Mouse (Mus musculus) testis, postnatal 10 days (tissue): ENCODE data around the gene Cdrt4.

Source experiments
- DNase-seq: peaks from one replicate; pipeline ENCODE4 v3.0.0; 2021; ENCODE audit warnings: low spot score

Cdrt4 gene

GRCm38 (mm10) chr11:62951012-62951411, at the start of gene Cdrt4:
Gene Cdrt4, plus strand, starts transcription at chr11:62951193.
- no peak for DNase-seq

- DNase-seq: peak; percentile 62
Observed at GRCm38 (mm10) chr11:62901699-62902323, 49.2 kb upstream of the Cdrt4 start.

- no peak for DNase-seq
Observed at GRCm38 (mm10) chr11:62903871-62904495, 47.0 kb upstream of the Cdrt4 start.

- DNase-seq: no peak
Observed at GRCm38 (mm10) chr11:62909720-62910306, 41.2 kb upstream of the Cdrt4 start.

GRCm38 (mm10) chr11:62911362-62911761, 39.6 kb upstream of the Cdrt4 start:
- DNase-seq: no peak

GRCm38 (mm10) chr11:62913141-62913540, 37.9 kb upstream of the Cdrt4 start:
- DNase-seq: no peak

GRCm38 (mm10) chr11:62914532-62914931, 36.5 kb upstream of the Cdrt4 start:
- peak; percentile 69 for DNase-seq

GRCm38 (mm10) chr11:62915486-62915885, 35.5 kb upstream of the Cdrt4 start:
- DNase-seq: no peak

- DNase-seq: no peak
Observed at GRCm38 (mm10) chr11:62916765-62917164, 34.2 kb upstream of the Cdrt4 start.

GRCm38 (mm10) chr11:62919946-62920742, 30.8 kb upstream of the Cdrt4 start:
- no peak for DNase-seq

GRCm38 (mm10) chr11:62920743-62921050, 30.3 kb upstream of the Cdrt4 start:
- DNase-seq: no peak

GRCm38 (mm10) chr11:62921052-62921977, 29.7 kb upstream of the Cdrt4 start:
- DNase-seq: peak; percentile 96

GRCm38 (mm10) chr11:62924091-62924761, 26.8 kb upstream of the Cdrt4 start:
- DNase-seq: no peak

GRCm38 (mm10) chr11:62929799-62930198, 21.2 kb upstream of the Cdrt4 start:
- no peak for DNase-seq

GRCm38 (mm10) chr11:62930574-62930973, 20.4 kb upstream of the Cdrt4 start:
- DNase-seq: no peak

- no peak for DNase-seq
Observed at GRCm38 (mm10) chr11:62931141-62931540, 19.9 kb upstream of the Cdrt4 start.

- DNase-seq: no peak
Observed at GRCm38 (mm10) chr11:62933099-62933498, 17.9 kb upstream of the Cdrt4 start.

- no peak for DNase-seq
Observed at GRCm38 (mm10) chr11:62934795-62935514, 16.0 kb upstream of the Cdrt4 start.

- no peak for DNase-seq
Observed at GRCm38 (mm10) chr11:62937986-62938385, 13.0 kb upstream of the Cdrt4 start.

GRCm38 (mm10) chr11:62938921-62939320, 12.1 kb upstream of the Cdrt4 start:
- DNase-seq: no peak

- DNase-seq: no peak
Observed at GRCm38 (mm10) chr11:62940176-62940575, 10.8 kb upstream of the Cdrt4 start.
